Mouse (Mus musculus) heart, adult 2 months (tissue): ENCODE measurements around the gene Sema5b. TPM values are rescaled to one million over a fixed set of nuclear protein-coding genes. Genes with fewer than 3 reads are reported as not detected.

Experiments used
- DNase-seq, 2 experiments: peaks; one replicate each; pipeline ENCODE4 v3.0.0; 2021
- H3K27ac ChIP-seq: fragments of 200-600 bp; 2 replicates; pipeline ENCODE4 v1.8.1; 2022
- H3K27me3 ChIP-seq: fragments of 200-500 bp; 2 replicates; pipeline ENCODE4 v1.6.1; 2012; ENCODE audit warnings: mild to moderate bottlenecking, low read length, inconsistent platforms, mixed read lengths; ENCODE audit not compliant: control insufficient read depth, insufficient read depth
- H3K36me3 ChIP-seq: fragments of 200-500 bp; 2 replicates; pipeline ENCODE4 v1.6.1; 2012; ENCODE audit warnings: low read length, inconsistent platforms; ENCODE audit not compliant: control insufficient read depth, insufficient read depth
- H3K4me1 ChIP-seq: fragments of 200-500 bp; 2 replicates; pipeline ENCODE4 v1.6.1; 2011; ENCODE audit warnings: low read length; ENCODE audit not compliant: control insufficient read depth, insufficient read depth
- H3K4me3 ChIP-seq: fragments of 200-600 bp; 2 replicates; pipeline ENCODE4 v1.8.1; 2022
- H3K79me2 ChIP-seq: fragments of 200-500 bp; replicated peaks from 2 replicates; pipeline ENCODE4 v1.6.1; 2012; ENCODE audit warnings: mild to moderate bottlenecking, inconsistent platforms, low read length, moderate library complexity, mixed read lengths; ENCODE audit not compliant: control insufficient read depth, insufficient read depth
- H3K9ac ChIP-seq: fragments of 200-500 bp; 2 replicates; pipeline ENCODE4 v1.6.1; 2012; ENCODE audit warnings: low read depth, mild to moderate bottlenecking, control low read depth, inconsistent platforms, low read length, mixed read lengths
- CTCF ChIP-seq: fragments of 200-600 bp; IDR thresholded peaks from 2 replicates; pipeline ENCODE4 v1.8.1; 2022; ENCODE audit warnings: antibody characterized with exemption, mild to moderate bottlenecking, moderate library complexity
- EP300 ChIP-seq: fragments of 200-500 bp; IDR thresholded peaks from 2 replicates; pipeline ENCODE4 v1.6.1; 2011; ENCODE audit warnings: low read depth, low read length, control low read depth; ENCODE audit not compliant: insufficient read depth
- POLR2A ChIP-seq: fragments of 200-500 bp; IDR thresholded peaks from 2 replicates; pipeline ENCODE4 v1.6.1; 2011; ENCODE audit warnings: mild to moderate bottlenecking, low read depth, low read length, control low read depth; ENCODE audit not compliant: insufficient read depth
- WGBS: fragments of 180-500 bp; shearing (Covaris S2); methylation state at CpG from one replicate; pipeline ENCODE4 v1.1.7; 2018; 5-methylcytosine and 5-hydroxymethylcytosine counted together
- intact Hi-C: fragments of 180-260 bp; cut with DNase I; formaldehyde crosslinking; loops from one replicate; pipeline ENCODE4 v1.15.1; 2025
- polyA plus RNA-seq: library from polyadenylated mRNA; depleted of rRNA; stranded (reverse); fragments of >200 nt; gene quantifications from 2 replicates; pipeline ENCODE4 v1.2.3, GENCODE M21; 2012
- total RNA-seq, 2 experiments: library from RNA; stranded (reverse); gene quantifications; 2 replicates each; pipeline ENCODE4 v1.2.3; 2021

The Sema5b gene
- total and polyA plus RNA-seq, 3 experiments = 1.5 to 3.0 (median 1.8) TPM

GRCm38 (mm10) chr16:35617732-35618131, 76.8 kb downstream of the Sema5b start:
- WGBS = 80% methylated on average over 4 of the region's 4 CpGs
- TF ChIP-seq CTCF (no peak), EP300 (no peak), POLR2A (no peak)
- Histone ChIP-seq H3K36me3 (no peaks in the 10 kb centered on the region), H3K27me3 (no peaks in the 10 kb centered on the region; the same call in 1 of the 2 replicates), H3K79me2 (no peaks in the 10 kb centered on the region), H3K27ac (no peak overlapping the region), H3K4me1 (no peaks in the 10 kb centered on the region; the same call in 1 of the 2 replicates), H3K4me3 (no peak overlapping the region), H3K9ac (no peak overlapping the region)
- no peak for DNase-seq
- intact Hi-C loops = no loop called here

- Histone ChIP-seq H3K27me3 (no peaks in the 10 kb centered on the region; the same call in 1 of the 2 replicates), H3K79me2 (no peaks in the 10 kb centered on the region), H3K4me3 (no peak overlapping the region), H3K4me1 (no peaks in the 10 kb centered on the region), H3K36me3 (no peaks in the 10 kb centered on the region), H3K9ac (no peak overlapping the region), H3K27ac (no peak overlapping the region)
- DNase-seq = no peak
- TF ChIP-seq CTCF (no peak), EP300 (no peak), POLR2A (no peak)
- intact Hi-C loops = loop anchor here (10.0 kb wide), 1 partner anchor 508 kb away; no protein-coding TSS in a partner anchor
- 86% methylated on average over 2 of the region's 2 CpGs for WGBS
Measured at GRCm38 (mm10) chr16:35623026-35623425, 82.1 kb downstream of the Sema5b start.

- intact Hi-C loops = loop anchor here (10.0 kb wide), 1 partner anchor 509 kb away; no protein-coding TSS in a partner anchor
- Histone ChIP-seq H3K79me2 (no peaks in the 10 kb centered on the region), H3K9ac (no peak overlapping the region), H3K4me1 (no peaks in the 10 kb centered on the region), H3K4me3 (no peak overlapping the region), H3K36me3 (no peaks in the 10 kb centered on the region), H3K27me3 (no peaks in the 10 kb centered on the region; the same call in 1 of the 2 replicates), H3K27ac (no peak overlapping the region)
- 74% methylated on average over 7 of the region's 7 CpGs for WGBS
- no peak for TF ChIP-seq CTCF
- TF ChIP-seq POLR2A = no peak
- no peak for TF ChIP-seq EP300
- DNase-seq = no peak
Measured at GRCm38 (mm10) chr16:35623986-35624385, 83.0 kb downstream of the Sema5b start.

- Histone ChIP-seq H3K4me1 (no peaks in the 10 kb centered on the region), H3K27ac (no peak overlapping the region), H3K9ac (no peak overlapping the region), H3K27me3 (no peaks in the 10 kb centered on the region), H3K4me3 (no peak overlapping the region), H3K79me2 (no peaks in the 10 kb centered on the region), H3K36me3 (no peaks in the 10 kb centered on the region)
- intact Hi-C loops = loop anchor here (5.0 to 10.0 kb wide), 2 partner anchors 203 to 510 kb away; no protein-coding TSS in a partner anchor
- no peak for TF ChIP-seq POLR2A
- TF ChIP-seq EP300 = no peak
- TF ChIP-seq CTCF = no peak
- DNase-seq = no peak
- WGBS = 84% methylated on average over 6 of the region's 6 CpGs
Measured at GRCm38 (mm10) chr16:35624877-35625276, 83.9 kb downstream of the Sema5b start.

- 77% methylated on average over 16 of the region's 16 CpGs for WGBS
- H3K4me3 ChIP-seq = no peak overlapping the region
- no peak for DNase-seq
- no peaks in the 10 kb centered on the region for H3K27me3 ChIP-seq
- TF ChIP-seq EP300 (no peak), CTCF (no peak), POLR2A (no peak)
- H3K4me1 ChIP-seq = no peaks in the 10 kb centered on the region
- intact Hi-C loops = loop anchor here (5.0 to 10.0 kb wide), 2 partner anchors 203 to 511 kb away; no protein-coding TSS in a partner anchor
- no peaks in the 10 kb centered on the region for H3K79me2 ChIP-seq
- no peak overlapping the region for H3K27ac ChIP-seq
- no peaks in the 10 kb centered on the region for H3K36me3 ChIP-seq
- no peak overlapping the region for H3K9ac ChIP-seq
Measured at GRCm38 (mm10) chr16:35625286-35626020, 84.5 kb downstream of the Sema5b start.
